Mouse (Mus musculus) thymus, postnatal 0 days (tissue): ENCODE measurements around the gene Ddx39. TPM values are rescaled to one million over a fixed set of nuclear protein-coding genes. Genes with fewer than 3 reads are reported as not detected.

ENCODE experiments used
- DNase-seq: peaks from one replicate; pipeline ENCODE4 v3.0.0-alpha.2; 2015; ENCODE audit warnings: low spot score
- microRNA-seq: library from miRNA; unstranded; fragments of <30 nt; microRNA quantifications from one replicate; pipeline ENCODE4, GENCODE M21; 2016; ENCODE audit warnings: borderline number of aligned reads
- polyA plus RNA-seq: library from polyadenylated mRNA; unstranded; fragments of >200 nt; fragmentation: Nextera tagmentation; extraction: Ambion mirVana; gene quantifications from 2 replicates; pipeline ENCODE4 v1.2.1, GENCODE M21; 2015

Ddx39 gene
- polyA plus RNA-seq, 1 experiment from 2014 or later = 325 TPM

GRCm38 (mm10) chr8:83765663-83766062 lies 50.7 kb downstream of the Ddx39 start:
- no peak for DNase-seq

DNA sequence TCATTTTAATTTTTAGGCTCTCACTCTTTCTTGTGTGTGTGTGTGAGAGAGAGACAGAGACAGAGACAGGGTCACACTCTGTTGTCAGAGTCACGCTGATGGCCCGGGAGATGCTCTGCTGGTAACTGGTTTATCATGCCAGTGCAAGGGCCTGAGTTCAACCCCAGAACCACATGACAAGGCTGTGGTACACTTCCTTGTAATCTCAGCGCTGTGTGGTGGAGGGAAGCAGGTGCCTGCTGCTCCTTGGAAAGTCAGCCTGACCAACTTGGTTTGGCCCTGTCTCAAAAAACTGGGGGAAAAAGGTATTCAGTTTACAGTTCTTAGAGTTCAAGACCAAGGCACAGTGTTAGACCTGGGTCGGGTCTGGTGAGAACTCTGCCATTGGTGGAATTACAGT lies 52.5 kb downstream of the Ddx39 start:
- DNase-seq = no peak

GRCm38 (mm10) chr8:83768526-83768925 lies 53.5 kb downstream of the Ddx39 start:
- DNase-seq = no peak

DNA sequence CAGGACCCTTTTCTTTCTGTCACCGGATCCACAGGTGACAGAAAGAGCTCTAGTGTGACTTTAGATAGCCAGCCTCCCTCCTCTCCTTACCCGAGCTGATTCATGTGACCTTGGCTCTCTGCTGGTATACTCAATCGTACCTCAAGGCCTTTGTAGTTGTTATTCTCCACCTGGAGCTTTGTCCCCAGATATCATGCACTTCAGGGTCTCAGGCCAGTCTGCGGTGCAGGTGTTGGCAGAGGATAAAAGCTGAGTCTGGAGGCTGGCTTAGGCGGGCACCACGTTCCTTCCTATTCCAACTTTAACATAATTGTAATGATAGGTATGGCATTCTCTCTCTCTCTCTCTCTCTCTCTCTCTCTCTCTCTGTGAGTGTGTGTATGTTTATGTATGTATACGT lies 54.7 kb downstream of the Ddx39 start:
- DNase-seq = no peak

GRCm38 (mm10) chr8:83770669-83771068 lies 55.7 kb downstream of the Ddx39 start:
- DNase-seq = no peak

DNA sequence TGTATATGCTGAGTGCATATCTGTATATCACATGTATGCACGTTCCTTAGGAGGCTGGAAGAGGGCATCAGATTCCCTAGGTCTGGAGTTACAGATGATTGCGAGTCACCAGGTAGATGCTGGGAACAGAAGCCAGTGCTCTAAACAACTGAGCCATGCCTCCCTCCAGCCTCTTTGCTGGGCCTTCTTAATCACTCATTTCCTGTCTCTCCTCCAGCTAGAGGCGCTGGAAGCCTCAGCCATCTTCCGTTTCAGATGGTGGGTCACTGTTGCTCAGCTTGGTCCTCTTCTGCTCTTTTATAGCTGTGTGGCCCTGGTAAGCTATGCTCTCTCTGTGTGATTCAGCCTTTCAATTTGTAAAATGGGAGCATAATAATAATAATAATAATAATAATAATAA lies 56.8 kb downstream of the Ddx39 start:
- DNase-seq = no peak

GRCm38 (mm10) chr8:83772701-83773451 lies 57.9 kb downstream of the Ddx39 start:
- peak; percentile 57 for DNase-seq

GRCm38 (mm10) chr8:83773452-83773846 lies 58.5 kb downstream of the Ddx39 start:
- DNase-seq = peak; percentile 62

DNA sequence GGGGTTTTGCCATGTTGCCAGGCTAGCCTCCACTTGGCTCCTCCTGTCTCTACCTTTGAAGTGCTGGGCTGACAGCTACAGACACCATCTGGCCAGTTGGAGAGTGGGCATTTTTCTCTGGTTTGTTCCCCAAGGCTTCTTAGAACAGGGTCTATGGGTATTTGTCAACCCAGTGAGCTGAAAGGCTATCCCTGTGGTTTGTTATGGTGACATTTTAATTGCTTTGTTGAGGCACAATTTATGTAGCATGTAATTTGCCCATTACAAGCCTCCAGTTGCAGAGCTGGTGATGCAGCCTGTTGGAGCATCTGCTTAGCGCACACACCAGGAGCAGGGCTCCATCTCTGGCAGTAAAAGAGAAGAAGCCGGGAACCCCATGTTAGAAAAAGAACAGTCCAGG lies 59.2 kb downstream of the Ddx39 start:
- DNase-seq = no peak

Small RNA genes within 50 kb of the gene (microRNA-seq; reads per million reads assigned to microRNA genes)
- gene Mir1668 = not detected

Other genes with a start within 250 kb of the Ddx39 start
- gene Olfr370, start 179.4 kb upstream of the Ddx39 start, polyA plus RNA-seq = not detected in 2 replicates
- 503 and 517 TPM in 2 replicates for gene Ndufb7, start 148.5 kb upstream of the Ddx39 start, polyA plus RNA-seq
- gene Tecr, start 107.2 kb upstream of the Ddx39 start, polyA plus RNA-seq = 315 and 341 TPM in 2 replicates
- 71.2 and 92.9 TPM in 2 replicates for gene Dnajb1, start 107.0 kb upstream of the Ddx39 start, polyA plus RNA-seq
- 89.3 and 90.6 TPM in 2 replicates for gene Gipc1, start 62.5 kb upstream of the Ddx39 start, polyA plus RNA-seq
- gene Ptger1, start 48.5 kb upstream of the Ddx39 start, polyA plus RNA-seq = 0.42 and 0.82 TPM in 2 replicates
- gene Pkn1, start 16.0 kb upstream of the Ddx39 start, polyA plus RNA-seq = 38.8 and 44.8 TPM in 2 replicates
- gene Adgre5, start 26.1 kb downstream of the Ddx39 start, polyA plus RNA-seq = 71.6 and 74.7 TPM in 2 replicates
- 7.8 and 14.3 TPM in 2 replicates for gene Adgrl1, start 184.9 kb downstream of the Ddx39 start, polyA plus RNA-seq
- gene Gm10644, start 240.0 kb downstream of the Ddx39 start, polyA plus RNA-seq = 0.10 and 0.18 TPM in 2 replicates
- gene Asf1b, start 240.3 kb downstream of the Ddx39 start, polyA plus RNA-seq = 117 and 135 TPM in 2 replicates